Mouse (Mus musculus) spleen, postnatal 10 days (tissue): ENCODE data around the gene Txndc11.

Source experiments
- DNase-seq, 2 experiments: peaks; one replicate each; pipeline ENCODE4 v3.0.0; 2021 to 2022; ENCODE audit warnings: low spot score in 2 of 2

Txndc11 gene

GRCm38 (mm10) chr16:11065431-11065830 is 69.0 kb downstream of the Txndc11 start:
- DNase-seq, result no peak

- DNase-seq, result no peak
Measured at GRCm38 (mm10) chr16:11064742-11065141, 69.7 kb downstream of the Txndc11 start.

GRCm38 (mm10) chr16:11064341-11064740 is 70.1 kb downstream of the Txndc11 start:
- no peak for DNase-seq

GRCm38 (mm10) chr16:11062794-11063721 is 71.4 kb downstream of the Txndc11 start:
- peak in 1 of 2 experiments; percentile 55 for DNase-seq

GRCm38 (mm10) chr16:11060645-11061044 is 73.8 kb downstream of the Txndc11 start, which contains the start of gene Snn:
Gene Snn (plus strand): TSS chr16:11060945.
- DNase-seq, result no peak

GRCm38 (mm10) chr16:11055916-11056315 is 78.5 kb downstream of the Txndc11 start:
- peak in 1 of 2 experiments; percentile 10 for DNase-seq

- DNase-seq, result peak in 1 of 2 experiments; percentile 17
Measured at GRCm38 (mm10) chr16:11054871-11055270, 79.6 kb downstream of the Txndc11 start.

- peak in 1 of 2 experiments; percentile 27 for DNase-seq
Measured at GRCm38 (mm10) chr16:11054409-11054808, 80.0 kb downstream of the Txndc11 start.

GRCm38 (mm10) chr16:11051134-11051533 is 83.3 kb downstream of the Txndc11 start:
- no peak for DNase-seq

GRCm38 (mm10) chr16:11050226-11050625 is 84.2 kb downstream of the Txndc11 start:
- DNase-seq, result no peak

- no peak for DNase-seq
Measured at GRCm38 (mm10) chr16:11047130-11047529, 87.3 kb downstream of the Txndc11 start.

- DNase-seq, result no peak
Measured at GRCm38 (mm10) chr16:11046437-11046836, 88.0 kb downstream of the Txndc11 start.

- no peak for DNase-seq
Measured at GRCm38 (mm10) chr16:11043239-11043638, 91.2 kb downstream of the Txndc11 start.

- no peak for DNase-seq
Measured at GRCm38 (mm10) chr16:11040603-11041002, 93.8 kb downstream of the Txndc11 start.

- peak; percentile 45 to 73 for DNase-seq
Measured at GRCm38 (mm10) chr16:11035790-11036431, 98.5 kb downstream of the Txndc11 start.

GRCm38 (mm10) chr16:11035273-11035672 is 99.2 kb downstream of the Txndc11 start:
- no peak for DNase-seq

- DNase-seq, result peak; percentile 64 to 86
Measured at GRCm38 (mm10) chr16:11034193-11034803, 100.2 kb downstream of the Txndc11 start.

- DNase-seq, result no peak
Measured at GRCm38 (mm10) chr16:11031320-11031719, 103.1 kb downstream of the Txndc11 start.

- no peak for DNase-seq
Measured at GRCm38 (mm10) chr16:11030844-11031243, 103.6 kb downstream of the Txndc11 start.

GRCm38 (mm10) chr16:11028206-11028605 is 106.2 kb downstream of the Txndc11 start:
- DNase-seq, result no peak
